Mouse (Mus musculus) small intestine, adult 2 months (tissue): ENCODE data around the gene Krt78.

Experiments
- CTCF ChIP-seq: fragments of 200-500 bp; IDR thresholded peaks from 2 replicates; pipeline ENCODE4 v1.5.1; 2012; ENCODE audit warnings: low read depth, mild to moderate bottlenecking, control low read depth, inconsistent platforms, low read length, moderate library complexity, mixed read lengths; ENCODE audit not compliant: insufficient replicate concordance, insufficient read length; ENCODE audit errors: extremely low read depth
- POLR2A ChIP-seq: fragments of 200-500 bp; IDR thresholded peaks from 2 replicates; pipeline ENCODE4 v1.6.1; 2012; ENCODE audit warnings: low read depth, mild to moderate bottlenecking, control low read depth, inconsistent platforms, low read length, moderate library complexity

DNA sequence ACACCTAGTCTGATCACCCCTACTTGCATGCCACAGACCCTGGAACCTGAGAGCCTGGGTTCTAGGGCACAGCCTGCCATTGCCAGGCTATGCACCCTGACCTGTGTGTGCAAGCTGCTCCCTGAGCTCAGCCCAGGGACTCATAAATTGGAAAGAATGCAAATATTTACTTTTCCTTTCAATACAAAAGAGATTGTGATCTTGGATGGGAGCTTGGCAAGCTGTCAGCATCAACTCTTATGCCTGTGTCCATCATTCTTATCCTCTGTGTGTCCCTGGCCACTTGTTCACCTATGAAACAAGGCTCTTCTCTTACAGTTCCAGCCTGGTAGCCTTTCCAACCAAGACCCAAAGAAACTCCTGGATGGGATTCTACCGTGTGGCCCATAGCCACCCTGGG, 29.0 kb downstream of the Krt78 start:
- TF ChIP-seq CTCF, result no peak
- TF ChIP-seq POLR2A, result no peak
